Mouse (Mus musculus) induced T-regulatory cell, adult 2 months (primary cell): ENCODE data around the gene Ints3.
A peak's percentile ranks its signal among the peaks of the same experiment; 100 is the strongest.

Source experiments
- DNase-seq: peaks from one replicate; pipeline ENCODE4 v3.0.0-alpha.2; 2012; ENCODE audit warnings: low read depth

The Ints3 gene

DNA sequence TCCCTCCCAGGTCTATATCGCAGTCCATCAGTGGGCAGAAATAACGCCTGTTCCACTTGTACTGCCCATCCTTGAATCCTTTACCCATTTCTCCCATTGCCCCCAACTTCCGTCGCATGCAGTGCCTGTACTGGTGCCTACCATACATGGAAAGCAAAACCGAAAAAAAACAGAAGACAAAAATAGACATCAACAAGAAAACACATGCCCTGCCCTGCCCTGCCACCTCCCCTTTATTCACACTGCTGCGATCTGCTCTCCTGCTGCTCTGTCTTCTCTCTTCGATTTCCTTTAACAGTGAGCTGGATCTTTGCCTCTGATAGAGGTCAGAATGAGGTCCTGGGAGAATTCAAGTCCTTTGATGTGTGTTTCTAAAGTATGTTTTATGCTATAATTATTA is 75.5 kb downstream of the Ints3 start:
- peak; percentile 45 for DNase-seq

DNA sequence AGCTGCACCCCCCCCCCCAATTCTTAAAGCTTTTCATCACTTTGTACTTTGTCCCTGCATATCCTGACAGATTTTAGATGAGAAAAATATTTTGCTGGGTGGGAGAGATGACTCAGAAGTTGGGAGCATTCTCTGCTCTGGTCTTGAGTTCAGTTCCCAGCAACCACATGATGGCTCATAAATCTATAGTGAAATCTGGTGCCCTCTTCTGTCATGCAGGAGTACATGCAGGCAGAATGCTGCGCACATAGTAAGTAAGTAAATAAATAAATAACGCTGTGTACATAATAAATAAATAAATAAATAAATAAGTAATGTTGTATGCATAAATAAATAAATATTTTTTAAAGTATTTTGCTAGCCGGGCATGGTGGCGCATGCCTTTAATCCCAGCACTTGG is 85.6 kb downstream of the Ints3 start:
- no peak for DNase-seq

DNA sequence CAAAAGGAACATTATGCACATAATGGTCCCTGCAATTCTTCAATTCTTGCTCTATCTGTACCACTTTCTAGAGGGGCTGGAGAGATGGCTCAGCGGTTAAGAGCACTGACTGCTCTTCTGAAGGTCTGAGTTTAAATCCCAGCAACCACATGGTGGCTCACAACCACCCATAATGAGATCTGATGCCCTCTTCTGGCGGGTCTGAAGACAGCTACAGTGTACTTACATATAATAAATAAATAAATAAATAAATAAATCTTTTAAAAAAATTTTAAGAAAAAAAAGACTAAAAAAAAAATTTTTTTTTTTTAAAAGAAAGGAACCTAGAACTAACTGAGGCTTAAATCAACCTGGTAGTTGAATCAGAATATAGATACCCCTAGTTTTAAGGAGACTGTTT is 90.6 kb downstream of the Ints3 start:
- DNase-seq, result peak; percentile 47
